Mouse (Mus musculus) neural tube, embryonic 13.5 days (tissue): ENCODE measurements around the gene Itgav. TPM values are rescaled to one million over a fixed set of nuclear protein-coding genes. Genes with fewer than 3 reads are reported as not detected.

ENCODE experiments used
- ATAC-seq: fragments of 200-750 bp; cut with Nextera tagmentation; 2 replicates; pipeline ENCODE4 v1.8.0; 2017; ENCODE audit warnings: low read depth, mild to moderate bottlenecking, moderate TSS enrichment, moderate library complexity
- H3K27ac ChIP-seq: fragments of 300-500 bp; sonication (generic); replicated peaks from 2 replicates; pipeline ENCODE4 v1.5.1; 2015; ENCODE audit warnings: moderate library complexity, mild to moderate bottlenecking, inconsistent platforms
- H3K27me3 ChIP-seq: fragments of 300-500 bp; sonication (generic); 2 replicates; pipeline ENCODE4 v1.6.1; 2015; ENCODE audit warnings: mild to moderate bottlenecking, inconsistent platforms
- H3K36me3 ChIP-seq: fragments of 300-500 bp; sonication (generic); 2 replicates; pipeline ENCODE4 v1.6.1; 2015; ENCODE audit warnings: mild to moderate bottlenecking, inconsistent platforms
- H3K4me1 ChIP-seq: fragments of 300-500 bp; sonication (generic); replicated peaks from 2 replicates; pipeline ENCODE4 v1.6.1; 2015; ENCODE audit warnings: inconsistent platforms
- H3K4me2 ChIP-seq: fragments of 300-500 bp; sonication (generic); 2 replicates; pipeline ENCODE4 v1.6.1; 2015; ENCODE audit warnings: inconsistent platforms, mild to moderate bottlenecking, moderate library complexity
- H3K4me3 ChIP-seq: fragments of 300-500 bp; sonication (generic); 2 replicates; pipeline ENCODE4 v1.5.1; 2015; ENCODE audit warnings: mild to moderate bottlenecking, inconsistent platforms
- H3K9ac ChIP-seq: fragments of 300-500 bp; sonication (generic); 2 replicates; pipeline ENCODE4 v1.6.1; 2015; ENCODE audit warnings: moderate library complexity, mild to moderate bottlenecking, inconsistent platforms
- H3K9me3 ChIP-seq: fragments of 300-500 bp; sonication (generic); 2 replicates; pipeline ENCODE4 v1.6.1; 2016; ENCODE audit warnings: inconsistent platforms
- WGBS: fragments of 180-500 bp; shearing (Covaris S2); methylation state at CpG from one replicate; pipeline ENCODE4 v1.1.7; 2015; 5-methylcytosine and 5-hydroxymethylcytosine counted together
- polyA plus RNA-seq: library from polyadenylated mRNA; unstranded; fragments of >200 nt; fragmentation: Nextera tagmentation; extraction: Ambion mirVana; gene quantifications from 2 replicates; pipeline ENCODE4 v1.2.1, GENCODE M21; 2015

The Itgav gene
- polyA plus RNA-seq, 1 experiment from 2014 or later, result 36.2 TPM

GRCm38 (mm10) chr2:83792102-83792501 lies 67.9 kb downstream of the Itgav start:
- Histone ChIP-seq H3K4me2 (no peak overlapping the region), H3K4me1 (no peaks in the 10 kb centered on the region), H3K27ac (no peak overlapping the region), H3K9ac (no peak overlapping the region), H3K27me3 (no peaks in the 10 kb centered on the region), H3K9me3 (no peaks in the 10 kb centered on the region), H3K4me3 (no peak overlapping the region), H3K36me3 (0 out of 2 replicates have a peak, but pooled peaks cover 7% of the 10 kb centered on the region)
- ATAC-seq, result no peak
- WGBS, result 83% methylated on average over 4 of the region's 4 CpGs

DNA sequence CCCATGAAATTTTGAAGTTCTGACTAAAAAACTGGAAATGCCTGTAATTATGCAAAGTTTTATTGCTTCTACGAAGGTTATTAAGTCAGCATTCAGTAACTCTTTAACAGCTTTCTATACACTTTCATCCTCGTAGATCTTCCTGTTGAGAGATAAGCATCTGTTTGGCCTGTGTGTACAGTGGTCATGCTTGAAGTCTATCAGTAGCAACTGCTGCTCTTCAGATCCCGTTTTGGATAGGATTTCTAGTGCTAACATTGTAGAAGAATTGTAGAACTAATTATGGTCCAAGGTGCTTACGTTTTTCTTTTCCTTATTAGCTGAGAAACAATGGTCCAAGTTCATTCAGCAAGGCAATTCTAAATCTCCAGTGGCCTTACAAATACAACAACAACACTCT lies 71.6 kb downstream of the Itgav start:
- ATAC-seq, result no peak
- Histone ChIP-seq H3K27ac (no peak overlapping the region), H3K9me3 (no peaks in the 10 kb centered on the region), H3K27me3 (no peaks in the 10 kb centered on the region), H3K4me2 (no peak overlapping the region), H3K9ac (no peak overlapping the region), H3K4me3 (no peak overlapping the region), H3K36me3 (peaks cover 4% of the 10 kb centered on the region), H3K4me1 (0 out of 2 replicates have a peak, but pooled peaks cover 5% of the 10 kb centered on the region)
- 87% methylated on average over 4 of the region's 4 CpGs for WGBS

- ATAC-seq, result no peak
- 46% methylated on average over 9 of the region's 9 CpGs for WGBS
- Histone ChIP-seq H3K27ac (no peak overlapping the region), H3K9me3 (no peaks in the 10 kb centered on the region), H3K36me3 (peaks cover 12% of the 10 kb centered on the region), H3K4me3 (no peak overlapping the region), H3K9ac (no peak overlapping the region), H3K4me1 (0 out of 2 replicates have a peak, but pooled peaks cover 5% of the 10 kb centered on the region), H3K4me2 (no peak overlapping the region), H3K27me3 (no peaks in the 10 kb centered on the region)
Measured at GRCm38 (mm10) chr2:83797902-83798497, 73.8 kb downstream of the Itgav start.

GRCm38 (mm10) chr2:83812483-83813272 lies 88.5 kb downstream of the Itgav start, which contains the start of gene Fam171b:
TSS of gene Fam171b (plus strand) at chr2:83812636.
- peak; percentile 96 for ATAC-seq
- peak within 1 kb of the TSS; percentile 97 for H3K27ac ChIP-seq
- H3K4me2 ChIP-seq, result peak within 1 kb of the TSS; percentile 57
- 0% methylated on average over 61 of the region's 63 CpGs for WGBS
- peak within 1 kb of the TSS; percentile 62 for H3K4me3 ChIP-seq
- H3K27me3 ChIP-seq, result no peaks in the 10 kb centered on the region
- H3K4me1 ChIP-seq, result peaks cover 28% of the 10 kb centered on the region
- H3K36me3 ChIP-seq, result no peaks in the 10 kb centered on the region
- no peaks in the 10 kb centered on the region for H3K9me3 ChIP-seq
- H3K9ac ChIP-seq, result peak within 1 kb of the TSS; percentile 93

DNA sequence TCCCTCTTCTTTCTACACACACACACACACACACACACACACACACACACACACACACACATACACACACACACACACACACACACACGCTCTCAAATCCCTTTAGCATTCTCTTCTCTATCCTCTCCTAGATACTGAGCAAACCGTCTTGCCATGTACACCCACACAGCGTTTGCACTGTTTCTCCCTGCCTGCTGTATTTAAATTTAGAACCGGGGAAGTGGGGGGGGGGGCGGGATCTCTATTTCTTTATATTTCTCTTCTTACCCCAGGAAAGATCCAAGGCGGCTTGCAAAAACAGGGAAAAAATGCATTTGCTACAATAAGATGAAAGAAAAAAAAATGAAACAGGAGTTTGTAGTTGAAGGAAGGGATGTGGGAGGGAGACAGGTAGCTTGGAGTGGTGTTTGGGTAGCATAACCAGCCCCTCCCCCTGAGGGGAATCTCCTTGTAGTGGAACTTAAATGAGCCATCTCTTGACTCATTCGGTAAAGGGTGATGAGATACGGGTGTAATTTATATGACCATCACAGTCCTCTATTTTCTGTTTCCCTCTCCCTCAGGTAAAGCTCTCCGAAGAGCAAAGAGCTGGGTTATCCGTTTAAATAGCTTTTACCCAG lies 89.2 kb downstream of the Itgav start:
- 6% methylated on average over 10 of the region's 10 CpGs for WGBS

DNA sequence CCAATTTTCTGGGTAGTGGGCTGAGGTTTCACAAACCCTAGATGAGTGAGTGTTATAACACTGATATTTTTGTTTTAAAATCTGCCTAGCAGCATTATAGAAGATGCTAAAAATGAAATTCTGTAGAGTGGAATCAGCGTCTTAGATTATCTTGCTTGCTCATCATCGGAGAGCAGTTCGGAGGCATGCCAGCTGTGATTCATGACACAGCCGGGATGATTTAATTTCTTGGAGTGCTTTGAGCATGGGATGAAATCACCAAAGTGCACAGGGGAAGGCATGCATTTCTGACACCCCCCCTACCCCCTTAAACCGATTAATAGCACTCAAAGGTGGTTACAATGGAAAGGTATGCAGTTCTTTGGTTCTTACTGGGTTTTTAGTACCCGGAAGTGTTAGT lies 89.8 kb downstream of the Itgav start:
- H3K9ac ChIP-seq, result peak overlapping the region; percentile 93
- H3K36me3 ChIP-seq, result no peaks in the 10 kb centered on the region
- no peaks in the 10 kb centered on the region for H3K9me3 ChIP-seq
- WGBS, result 25% methylated on average over 6 of the region's 6 CpGs
- H3K27ac ChIP-seq, result peak overlapping the region; percentile 97
- no peak for ATAC-seq
- peak overlapping the region; percentile 62 for H3K4me3 ChIP-seq
- peaks cover 38% of the 10 kb centered on the region for H3K4me1 ChIP-seq
- no peaks in the 10 kb centered on the region for H3K27me3 ChIP-seq
- H3K4me2 ChIP-seq, result peak overlapping the region; percentile 57

More for the DNA sequence above, 89.2 kb downstream of the Itgav start:
- H3K36me3 ChIP-seq, result no peaks in the 10 kb centered on the region
- H3K27me3 ChIP-seq, result no peaks in the 10 kb centered on the region
- ATAC-seq, result peak; percentile 59
- peak overlapping the region; percentile 97 for H3K27ac ChIP-seq
- peak overlapping the region; percentile 62 for H3K4me3 ChIP-seq
- H3K9ac ChIP-seq, result peak overlapping the region; percentile 93
- H3K4me1 ChIP-seq, result peaks cover 32% of the 10 kb centered on the region
- no peaks in the 10 kb centered on the region for H3K9me3 ChIP-seq
- peak overlapping the region; percentile 57 for H3K4me2 ChIP-seq

DNA sequence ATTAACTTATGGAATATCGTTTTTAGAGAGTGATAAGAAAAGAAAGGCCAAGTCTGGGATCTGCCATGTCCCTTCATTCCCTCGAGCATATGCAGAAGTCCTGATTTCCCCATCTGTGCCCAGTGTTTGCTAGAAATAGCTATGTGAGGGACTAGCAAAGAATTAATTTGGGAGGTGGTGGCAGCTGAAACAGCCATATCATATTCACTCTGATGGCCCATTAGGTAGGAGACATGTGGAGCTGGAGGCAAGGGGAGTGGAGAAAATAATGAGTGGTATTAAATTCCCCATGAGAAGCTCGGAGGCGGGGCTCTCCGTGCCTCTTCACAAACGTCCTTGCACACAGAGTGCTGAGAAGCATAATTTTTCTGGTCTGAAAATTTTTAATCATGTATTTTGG lies 92.0 kb downstream of the Itgav start:
- Histone ChIP-seq H3K36me3 (no peaks in the 10 kb centered on the region), H3K9ac (no peak overlapping the region), H3K4me1 (peaks cover 45% of the 10 kb centered on the region), H3K4me2 (peak overlapping the region; percentile 23), H3K27ac (peak overlapping the region; percentile 46; the same call in 1 of the 2 replicates), H3K4me3 (no peak overlapping the region), H3K9me3 (no peaks in the 10 kb centered on the region), H3K27me3 (no peaks in the 10 kb centered on the region)
- no peak for ATAC-seq
- 32% methylated on average over 6 of the region's 6 CpGs for WGBS

DNA sequence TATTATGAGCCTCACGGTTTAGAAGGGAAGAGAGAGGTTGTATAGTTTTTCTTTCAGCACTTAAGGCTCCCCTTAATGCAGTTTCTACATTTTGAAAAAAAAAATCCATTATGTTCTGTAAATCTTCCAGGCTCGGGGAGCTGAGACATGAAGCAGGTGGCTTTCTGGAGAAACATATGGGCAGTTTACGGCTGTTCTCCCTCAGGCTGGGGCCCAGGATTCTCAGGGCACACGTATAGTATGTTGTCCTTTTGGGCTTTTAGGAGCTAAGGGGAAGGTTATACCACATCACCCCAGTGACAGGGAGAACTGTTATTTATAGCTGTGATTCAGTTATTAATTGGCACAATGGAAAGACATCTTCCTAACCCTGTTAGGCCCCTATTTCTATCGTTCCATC lies 101.0 kb downstream of the Itgav start:
- WGBS, result 20% methylated on average over 5 of the region's 5 CpGs
- Histone ChIP-seq H3K27ac (peak overlapping the region; percentile 74), H3K4me3 (no peak overlapping the region), H3K36me3 (no peaks in the 10 kb centered on the region), H3K4me1 (peaks cover 49% of the 10 kb centered on the region), H3K9me3 (no peaks in the 10 kb centered on the region), H3K4me2 (no peak overlapping the region), H3K9ac (no peak overlapping the region), H3K27me3 (no peaks in the 10 kb centered on the region)
- peak; percentile 54; the same call in 1 of the 2 replicates for ATAC-seq

- Histone ChIP-seq H3K27ac (peak overlapping the region; percentile 81), H3K27me3 (no peaks in the 10 kb centered on the region), H3K9ac (peak overlapping the region; percentile 62), H3K9me3 (no peaks in the 10 kb centered on the region), H3K4me3 (no peak overlapping the region), H3K36me3 (no peaks in the 10 kb centered on the region), H3K4me2 (peak overlapping the region; percentile 36), H3K4me1 (peaks cover 58% of the 10 kb centered on the region)
- 14% methylated on average over 3 of the region's 3 CpGs for WGBS
- peak; percentile 42; the same call in 1 of the 2 replicates for ATAC-seq
Measured at GRCm38 (mm10) chr2:83828895-83829539, 104.8 kb downstream of the Itgav start.

DNA sequence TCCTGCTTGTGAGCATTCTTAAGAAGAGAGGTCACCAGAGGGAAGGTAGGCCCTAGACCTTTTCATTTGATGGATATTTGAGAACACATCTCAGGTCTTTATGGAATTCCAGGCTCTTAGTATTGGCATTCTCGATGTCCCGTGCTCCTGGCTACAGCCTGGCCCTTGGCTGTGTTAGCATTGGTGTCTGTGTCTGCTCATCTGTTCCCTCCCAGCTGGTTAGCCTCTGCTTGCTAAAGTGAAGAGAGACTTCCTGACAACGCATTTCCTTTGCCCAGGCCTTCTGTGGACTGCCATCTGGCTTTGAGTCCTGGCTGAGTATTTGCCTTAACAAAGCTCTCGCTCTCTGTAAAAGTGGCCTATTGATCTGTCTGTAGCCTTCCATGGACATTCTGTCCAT lies 108.7 kb downstream of the Itgav start:
- ATAC-seq, result no peak
- Histone ChIP-seq H3K9me3 (no peaks in the 10 kb centered on the region), H3K4me2 (no peak overlapping the region), H3K36me3 (no peaks in the 10 kb centered on the region), H3K4me1 (peaks cover 38% of the 10 kb centered on the region), H3K9ac (no peak overlapping the region), H3K4me3 (no peak overlapping the region), H3K27me3 (no peaks in the 10 kb centered on the region), H3K27ac (no peak overlapping the region)
- 79% methylated on average over 4 of the region's 4 CpGs for WGBS

DNA sequence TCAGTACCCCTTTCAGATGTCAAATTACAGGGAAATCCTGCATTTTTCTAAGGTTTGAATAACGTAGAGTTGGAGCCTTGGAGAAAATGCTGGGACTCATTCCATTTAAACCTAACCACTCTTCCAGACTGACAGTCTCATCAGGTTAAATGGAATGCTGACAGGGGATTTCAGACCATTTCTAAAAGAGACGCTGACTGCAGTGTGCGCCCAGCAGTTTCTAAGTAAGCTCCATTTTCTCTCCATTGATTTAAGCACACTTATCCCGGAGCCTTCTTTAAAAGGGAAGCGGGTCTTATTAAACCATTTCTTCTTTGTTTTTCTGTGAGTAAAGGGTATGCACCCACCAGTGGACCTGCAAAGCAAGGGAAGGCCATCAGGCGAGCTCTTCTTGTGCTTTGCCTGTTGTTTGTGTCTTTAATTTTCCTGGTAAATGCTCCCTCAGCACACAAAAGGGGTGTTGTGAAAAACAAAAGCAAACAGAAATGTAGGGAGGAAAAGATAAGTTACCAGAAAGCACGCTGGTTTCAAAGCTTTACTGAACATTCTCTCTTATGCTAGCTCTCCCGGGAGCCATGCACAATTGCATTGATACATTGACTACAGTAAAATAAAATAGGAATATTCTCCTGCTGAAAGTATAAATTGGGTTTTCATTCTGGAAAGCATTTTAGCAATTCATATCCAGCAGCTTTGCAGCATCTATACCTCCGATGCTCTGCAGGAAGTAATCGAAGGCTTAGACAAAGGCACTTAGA lies 111.3 kb downstream of the Itgav start:
- peak; percentile 49 for ATAC-seq
- Histone ChIP-seq H3K9ac (peak overlapping the region; percentile 45; the same call in 1 of the 2 replicates), H3K4me2 (peak overlapping the region; percentile 35)

More for the DNA sequence above, 111.3 kb downstream of the Itgav start:
- peaks cover 20% of the 10 kb centered on the region for H3K4me1 ChIP-seq
- H3K4me3 ChIP-seq, result no peak overlapping the region
- H3K36me3 ChIP-seq, result no peaks in the 10 kb centered on the region
- 52% methylated on average over 10 of the region's 10 CpGs for WGBS
- no peaks in the 10 kb centered on the region for H3K27me3 ChIP-seq
- H3K27ac ChIP-seq, result peak overlapping the region; percentile 88
- H3K9me3 ChIP-seq, result no peaks in the 10 kb centered on the region
